Mouse (Mus musculus): ENCODE data around the gene Desi1.
A peak's percentile ranks its signal among the peaks of the same experiment; 100 is the strongest.

GRCm38 (mm10) chr15:82044166-82044784 lies 10.6 kb upstream of the Desi1 start:
- peak; percentile 66 for TF ChIP-seq CTCF (IDR thresholded peaks at IDR 0.05; ENCODE audit: low read depth)
- TF ChIP-seq EP300 (IDR thresholded peaks at IDR 0.05; ENCODE audit: low read depth), result no peak
